Mouse (Mus musculus) ES-E14 (cell line): ENCODE measurements at regions not wholly inside any gene's neighbourhood (a gene's known extent, or its start where the extent isn't known, plus 50 kb on each side); places are given as distances from the start of the nearest gene placed in this dataset.
"Not testable (repeated sequence)": the region's sequence is repeated elsewhere in the genome, so short reads cannot be mapped to it uniquely, and the experiment has no call there.

Experiments
- DNase-seq: peaks from one replicate; pipeline ENCODE4 v3.0.0-alpha.2; 2013; ENCODE audit warnings: low read depth, low spot score
- H3K27ac ChIP-seq: 2 replicates; pipeline ENCODE4 v1.5.1; 2012; ENCODE audit warnings: low read depth, mild to moderate bottlenecking, low read length, moderate library complexity, mixed read lengths; ENCODE audit not compliant: poor library complexity, insufficient read depth, severe bottlenecking
- H3K36me3 ChIP-seq: 2 replicates; pipeline ENCODE4 v1.6.1; 2012; ENCODE audit warnings: mild to moderate bottlenecking, low read length, moderate library complexity, mixed read lengths; ENCODE audit not compliant: control insufficient read depth, poor library complexity, insufficient read depth, severe bottlenecking
- H3K4me1 ChIP-seq, 2 experiments: fragments of 150-350 bp in 1 of 2; sonication (generic) in 1 of 2; 2 replicates each; pipeline ENCODE4 v1.6.1; 2012; ENCODE audit warnings: low read length in 2 of 2, mild to moderate bottlenecking in 1 of 2, mixed read lengths in 1 of 2; ENCODE audit not compliant: control insufficient read depth in 2 of 2, insufficient read depth in 2 of 2, poor library complexity in 1 of 2
- H3K4me3 ChIP-seq, 2 experiments: fragments of 150-350 bp in 1 of 2; sonication (generic) in 1 of 2; 2 replicates each; pipeline ENCODE4 v1.5.1; 2012; ENCODE audit warnings: low read length in 2 of 2, low read depth in 1 of 2, mild to moderate bottlenecking in 1 of 2, mixed read lengths in 1 of 2; ENCODE audit not compliant: insufficient read depth in 1 of 2, poor library complexity in 1 of 2, severe bottlenecking in 1 of 2
- H3K9ac ChIP-seq: 2 replicates; pipeline ENCODE4 v1.6.1; 2012; ENCODE audit warnings: low read depth, mild to moderate bottlenecking, low read length, mixed read lengths; ENCODE audit not compliant: poor library complexity, insufficient read depth, severe bottlenecking
- H3K9me3 ChIP-seq: fragments of 150-350 bp; sonication (generic); 2 replicates; pipeline ENCODE4 v1.6.1; 2012; ENCODE audit warnings: low read depth, mild to moderate bottlenecking, low read length; ENCODE audit not compliant: control insufficient read depth, insufficient read depth
- CHD2 ChIP-seq: IDR thresholded peaks from 2 replicates; pipeline ENCODE4 v1.6.1; 2014; ENCODE audit warnings: mild to moderate bottlenecking, low read depth, low read length, inconsistent platforms
- HCFC1 ChIP-seq: IDR thresholded peaks from 2 replicates; pipeline ENCODE4 v1.6.1; 2012; ENCODE audit warnings: low read length, inconsistent platforms, borderline replicate concordance; ENCODE audit not compliant: insufficient read depth
- MAFK ChIP-seq: IDR thresholded peaks from 2 replicates; pipeline ENCODE4 v1.6.1; 2014; ENCODE audit warnings: mild to moderate bottlenecking, low read depth, low read length, inconsistent platforms; ENCODE audit not compliant: insufficient read depth
- ZC3H11A ChIP-seq: IDR thresholded peaks from 2 replicates; pipeline ENCODE4 v1.6.1; 2012; ENCODE audit warnings: low read depth, mild to moderate bottlenecking, inconsistent platforms, low read length, borderline replicate concordance
- ZNF384 ChIP-seq: IDR thresholded peaks from 2 replicates; pipeline ENCODE4 v1.6.1; 2012; ENCODE audit warnings: low read depth, low read length, inconsistent platforms
- in situ Hi-C, 2 experiments: fragments of 600-800 bp; cut with MboI; formaldehyde crosslinking; loops; one replicate each; pipeline ENCODE4 v1.15.1; 2025; ENCODE audit warnings: low sequenced_read_pairs in 2 of 2, inconsistent platforms in 1 of 2; ENCODE audit not compliant: unreplicated experiment in 2 of 2

GRCm38 (mm10) chr1:194378135-194378534, 239.9 kb upstream of the Plxna2 start:
- H3K27ac ChIP-seq, result no peak overlapping the region
- no peaks in the 10 kb centered on the region for H3K9me3 ChIP-seq
- in situ Hi-C loops, result no loop called here
- no peaks in the 10 kb centered on the region for H3K4me1 ChIP-seq
- H3K4me3 ChIP-seq, result no peak overlapping the region
- H3K36me3 ChIP-seq, result no peaks in the 10 kb centered on the region
- H3K9ac ChIP-seq, result no peak overlapping the region
- no peak for DNase-seq
- TF ChIP-seq HCFC1, result no peak
- no peak for TF ChIP-seq ZC3H11A
- no peak for TF ChIP-seq ZNF384
- TF ChIP-seq CHD2, result no peak
- TF ChIP-seq MAFK, result no peak

GRCm38 (mm10) chr1:194373511-194373910, 244.5 kb upstream of the Plxna2 start:
- DNase-seq, H3K36me3 ChIP-seq, H3K9ac ChIP-seq, H3K4me3 ChIP-seq, H3K4me1 ChIP-seq, in situ Hi-C loops, H3K9me3 ChIP-seq, H3K27ac ChIP-seq: not testable (repeated sequence)

- in situ Hi-C loops, result no loop called here
- Histone ChIP-seq H3K9me3 (no peaks in the 10 kb centered on the region), H3K36me3 (no peaks in the 10 kb centered on the region), H3K9ac (no peak overlapping the region), H3K4me1 (no peaks in the 10 kb centered on the region), H3K27ac (no peak overlapping the region), H3K4me3 (no peak overlapping the region)
- no peak for TF ChIP-seq HCFC1
- no peak for TF ChIP-seq CHD2
- TF ChIP-seq ZC3H11A, result no peak
- TF ChIP-seq MAFK, result no peak
- no peak for TF ChIP-seq ZNF384
- no peak for DNase-seq
Measured at GRCm38 (mm10) chr1:194363917-194364316, 254.1 kb upstream of the Plxna2 start.

GRCm38 (mm10) chr1:194363129-194363768, 254.8 kb upstream of the Plxna2 start:
- no peak overlapping the region for H3K4me3 ChIP-seq
- no peak for DNase-seq
- TF ChIP-seq ZNF384 (no peak), HCFC1 (no peak), CHD2 (no peak), MAFK (no peak), ZC3H11A (no peak)
- in situ Hi-C loops, result no loop called here
- no peaks in the 10 kb centered on the region for H3K36me3 ChIP-seq
- no peaks in the 10 kb centered on the region for H3K9me3 ChIP-seq
- H3K9ac ChIP-seq, result no peak overlapping the region
- no peak overlapping the region for H3K27ac ChIP-seq
- no peaks in the 10 kb centered on the region for H3K4me1 ChIP-seq

- Histone ChIP-seq H3K4me1 (no peaks in the 10 kb centered on the region), H3K9me3 (no peaks in the 10 kb centered on the region), H3K36me3 (no peaks in the 10 kb centered on the region), H3K9ac (no peak overlapping the region), H3K4me3 (no peak overlapping the region), H3K27ac (no peak overlapping the region)
- TF ChIP-seq HCFC1 (no peak), ZNF384 (no peak), CHD2 (no peak)
- no peak for DNase-seq
- in situ Hi-C loops, result no loop called here
Measured at GRCm38 (mm10) chr1:194362298-194362697, 255.7 kb upstream of the Plxna2 start.
